Mouse (Mus musculus) adrenal gland, postnatal 10 days (tissue): ENCODE data around the gene Gm14214. TPM values are rescaled to one million over a fixed set of nuclear protein-coding genes. Genes with fewer than 3 reads are reported as not detected.

Experiments used
- DNase-seq: peaks from one replicate; pipeline ENCODE4 v3.0.0; 2021; ENCODE audit warnings: mixed read lengths
- total RNA-seq, 2 experiments: library from RNA; stranded (reverse); gene quantifications; 2 replicates each; pipeline ENCODE4 v1.2.3; 2021

Gm14214 gene
- total RNA-seq, 2 experiments from 2014 or later: not detected

GRCm38 (mm10) chr2:154774032-154774431, 4.2 kb upstream of the Gm14214 start:
- DNase-seq: peak; percentile 58

- DNase-seq: no peak
Measured at GRCm38 (mm10) chr2:154771604-154772003, 1.8 kb upstream of the Gm14214 start.

GRCm38 (mm10) chr2:154767051-154767450, 2.8 kb downstream of the Gm14214 start:
- DNase-seq: no peak

DNA sequence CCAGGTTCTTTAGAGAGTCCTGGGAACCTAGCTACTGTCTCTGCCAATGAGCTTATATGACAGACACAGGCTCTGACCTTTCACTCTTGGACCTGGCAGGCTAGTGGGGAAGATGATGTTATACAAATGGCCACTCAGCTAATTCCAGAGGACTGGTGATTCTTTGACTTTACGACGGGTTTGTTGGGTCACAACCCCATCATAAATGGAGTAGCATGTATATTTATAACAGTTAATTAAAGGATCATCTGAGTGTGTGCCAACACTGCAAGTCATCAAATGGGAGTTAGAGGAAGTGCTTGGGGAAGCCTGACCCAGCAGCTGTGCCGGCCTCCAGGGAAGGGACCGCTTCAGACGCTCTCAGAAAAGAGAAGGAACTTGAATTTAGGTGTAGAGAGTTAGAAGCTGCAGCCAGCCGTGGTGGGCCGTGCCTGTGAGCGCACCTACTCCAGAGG, 4.2 kb downstream of the Gm14214 start:
- no peak for DNase-seq

DNA sequence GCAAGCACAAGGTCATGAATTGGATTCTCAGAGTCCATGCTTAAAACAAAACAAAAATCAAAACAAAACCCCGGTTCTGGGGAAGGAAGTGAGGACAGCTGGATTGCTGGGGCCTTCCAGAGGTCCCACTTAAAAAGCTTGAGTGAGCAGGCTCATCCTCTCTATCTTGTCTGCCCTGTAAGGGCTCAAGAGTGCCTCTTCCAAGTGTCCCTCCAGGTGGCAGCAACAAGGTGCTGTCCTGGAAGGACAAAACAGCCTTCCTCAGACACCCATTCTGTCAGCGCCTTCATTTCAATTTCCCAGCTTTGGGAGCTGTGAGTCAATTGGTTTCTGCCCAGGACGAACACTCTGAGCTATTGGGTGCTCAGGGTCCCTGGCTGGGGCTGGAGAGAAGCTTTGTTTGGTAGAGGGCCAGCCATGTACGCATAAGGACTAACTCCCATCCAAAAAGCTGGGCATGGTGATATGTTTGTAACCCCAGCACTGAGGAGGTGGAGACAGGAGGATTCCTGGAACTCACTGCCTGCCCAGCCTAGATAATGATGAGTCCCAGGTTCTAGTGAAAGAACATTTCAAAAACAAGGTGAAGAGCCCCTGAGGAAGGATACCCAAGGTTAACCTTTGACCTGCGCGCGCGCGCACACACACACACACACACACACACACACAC, 4.9 kb downstream of the Gm14214 start:
- DNase-seq: no peak

GRCm38 (mm10) chr2:154763226-154763625, 6.6 kb downstream of the Gm14214 start:
- DNase-seq: no peak

DNA sequence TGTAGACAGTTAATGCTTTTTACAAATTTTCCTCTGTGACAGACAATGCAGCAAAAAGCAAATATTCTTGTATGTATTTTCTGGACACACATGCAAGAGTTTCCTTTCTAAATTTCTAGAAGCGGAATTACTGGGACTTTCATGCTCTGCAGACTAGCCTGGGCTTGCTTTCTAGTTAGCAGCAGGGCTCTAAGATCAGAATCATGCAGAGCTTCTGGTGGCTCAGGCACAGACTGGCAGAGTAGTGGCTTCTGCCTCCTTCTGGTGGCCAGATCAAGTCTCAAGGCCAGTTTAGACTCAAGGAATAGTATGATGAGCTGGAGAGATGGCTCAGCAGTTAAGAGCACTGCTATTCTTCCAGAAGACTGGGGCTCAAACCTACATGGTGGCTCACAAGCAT, 11.4 kb downstream of the Gm14214 start:
- no peak for DNase-seq

DNA sequence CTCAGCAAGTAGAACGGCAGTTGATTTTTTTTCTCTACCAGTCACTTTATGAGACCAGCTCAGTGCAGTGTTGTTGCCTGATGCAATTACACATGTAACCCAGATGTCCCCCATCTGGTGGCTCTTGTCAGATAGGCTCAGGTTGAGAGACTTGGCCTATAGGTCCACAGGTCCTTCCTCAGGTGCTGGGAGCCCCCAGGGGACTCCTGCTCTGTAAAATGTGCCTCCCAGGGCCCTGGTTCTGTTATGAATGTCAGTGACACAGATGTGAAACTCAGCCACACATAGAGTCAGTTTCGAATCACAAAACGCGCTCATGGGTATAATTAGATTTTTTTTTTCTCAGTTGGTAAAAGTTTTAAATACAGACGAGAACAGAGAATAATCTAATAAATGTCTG, 12.1 kb downstream of the Gm14214 start:
- DNase-seq: no peak

DNA sequence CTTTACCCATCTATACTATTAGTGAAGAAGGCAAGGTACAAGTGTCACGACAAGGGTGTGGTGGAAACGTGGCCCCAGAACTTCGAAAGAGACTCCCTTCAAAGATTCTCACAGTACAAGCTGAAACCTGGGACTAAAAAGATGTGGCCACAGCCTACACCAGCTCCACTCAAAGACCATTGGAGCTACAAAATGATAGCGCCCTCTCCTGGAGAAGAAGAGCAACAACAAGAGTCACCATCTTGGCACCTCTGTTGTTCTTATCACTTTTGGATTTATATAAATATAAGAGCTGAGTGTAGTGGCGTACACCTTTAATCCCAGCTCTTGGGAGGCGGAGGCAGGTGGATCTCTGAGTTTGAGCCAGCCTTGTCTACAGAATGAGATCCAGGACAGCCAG, 14.0 kb downstream of the Gm14214 start:
- DNase-seq: no peak

GRCm38 (mm10) chr2:154754068-154754560, 15.7 kb downstream of the Gm14214 start:
- DNase-seq: no peak

DNA sequence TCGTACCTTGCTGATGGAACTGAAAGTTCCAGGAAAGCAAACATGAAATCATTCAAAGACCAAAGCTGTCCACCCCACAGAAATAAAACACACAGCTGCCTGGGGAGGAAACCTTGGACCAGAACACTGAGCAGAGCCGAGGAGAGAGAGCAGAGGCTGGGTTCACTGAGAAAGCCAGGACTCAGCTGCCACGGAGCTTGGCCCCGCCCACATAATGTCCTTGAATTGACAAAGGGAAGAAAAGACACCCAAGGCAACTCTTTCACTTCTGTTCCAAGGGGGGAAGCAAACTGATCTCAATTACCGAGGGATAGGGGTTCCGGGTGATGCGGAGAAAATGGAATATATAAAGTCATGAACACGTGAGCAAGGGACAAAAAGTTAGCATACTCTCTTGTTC, 17.9 kb downstream of the Gm14214 start:
- peak; percentile 74 for DNase-seq

- peak; percentile 56 for DNase-seq
Measured at GRCm38 (mm10) chr2:154749046-154750036, 20.5 kb downstream of the Gm14214 start.

GRCm38 (mm10) chr2:154748383-154748782, 21.4 kb downstream of the Gm14214 start:
- no peak for DNase-seq

GRCm38 (mm10) chr2:154743915-154744314, 25.9 kb downstream of the Gm14214 start:
- DNase-seq: no peak

- DNase-seq: peak; percentile 56
Measured at GRCm38 (mm10) chr2:154742911-154743819, 26.7 kb downstream of the Gm14214 start.

DNA sequence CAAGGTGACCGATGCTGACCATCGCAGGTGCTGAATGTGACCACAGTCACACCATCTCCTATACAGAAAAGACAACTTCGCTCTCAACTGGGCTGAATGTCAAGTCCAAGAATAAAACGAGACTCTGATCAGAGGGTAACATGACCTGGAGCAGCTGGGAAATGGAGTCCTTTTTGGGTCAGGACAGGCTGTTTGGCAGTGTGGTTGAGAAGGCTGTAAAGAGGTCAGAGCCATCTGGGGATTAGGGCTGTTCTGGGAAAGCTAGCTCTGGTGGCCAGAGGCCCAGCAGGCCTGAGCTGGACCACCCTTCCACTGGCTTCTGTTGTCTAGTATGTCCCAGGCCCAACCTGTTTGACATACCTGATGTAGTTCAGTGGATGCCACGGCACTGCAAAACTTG, 31.2 kb downstream of the Gm14214 start:
- no peak for DNase-seq

GRCm38 (mm10) chr2:154735986-154736385, 33.8 kb downstream of the Gm14214 start:
- DNase-seq: no peak

- no peak for DNase-seq
Measured at GRCm38 (mm10) chr2:154735416-154735815, 34.4 kb downstream of the Gm14214 start.

- no peak for DNase-seq
Measured at GRCm38 (mm10) chr2:154734977-154735376, 34.9 kb downstream of the Gm14214 start.

- DNase-seq: no peak
Measured at GRCm38 (mm10) chr2:154732503-154733141, 37.2 kb downstream of the Gm14214 start.

DNA sequence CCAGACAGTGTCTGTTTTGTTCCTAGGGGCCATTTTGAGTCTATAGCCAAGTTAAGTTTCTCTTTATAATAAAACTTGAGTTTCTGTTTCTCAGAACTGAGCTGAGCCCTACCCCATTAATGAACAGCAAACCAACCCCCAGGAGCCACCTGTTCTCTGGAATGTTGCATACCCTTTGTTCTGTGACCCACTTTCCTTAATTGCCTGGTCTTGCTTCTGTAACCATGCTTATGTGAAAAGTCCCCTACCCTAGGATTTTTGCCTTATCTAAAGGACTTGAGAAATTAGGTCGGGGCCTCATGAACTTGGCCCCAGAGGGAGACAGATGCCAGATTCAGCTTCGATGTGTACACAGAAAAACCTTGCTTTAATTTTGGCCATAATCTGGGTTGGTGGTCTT, 37.9 kb downstream of the Gm14214 start:
- no peak for DNase-seq
